Mouse (Mus musculus): ENCODE data around the gene Gtf2a1. TPM values are rescaled to one million over a fixed set of nuclear protein-coding genes. Genes with fewer than 3 reads are reported as not detected.

Gtf2a1 gene
- polyA plus RNA-seq, 1 experiment from 2014 or later = 48.6 TPM

Other genes starting within 250 kb of the Gtf2a1 start
- 4.2 and 4.7 TPM in 2 replicates for gene Cep128, start 206.1 kb downstream of the Gtf2a1 start, polyA plus RNA-seq (2015; fragmentation: Nextera tagmentation; extraction: Ambion mirVana)
- 0.69 and 0.78 TPM in 2 replicates for gene Tshr, start 205.9 kb downstream of the Gtf2a1 start, polyA plus RNA-seq (2015; fragmentation: Nextera tagmentation; extraction: Ambion mirVana)
- 7.1 and 8.0 TPM in 2 replicates for gene Ston2, start 197.9 kb upstream of the Gtf2a1 start, polyA plus RNA-seq (2015; fragmentation: Nextera tagmentation; extraction: Ambion mirVana)